In genomic region chr9:102107978-102108377, GRCm38 (mm10) we compare ENCODE assay signal across 15 mouse cellular contexts.
DNase-seq lines count a peak whose midpoint lies in the region; ATAC-seq lines count a peak whose summit lies in the region.
"Had no signal": no experiment of that assay in that cellular context is flagged by ENCODE, and none has a peak within 500 bp of the region (broad histone marks: within the 10 kb centered on the region; RNA-seq: fewer than 3 reads in every experiment).

No protein-coding gene starts in this region.

- intact Hi-C loops in left cerebral cortex, postnatal 10 days (cut with DNase I): loop anchor here (10.0 kb wide), 1 partner anchor 247 kb away; the partner anchor contains the start of gene Ephb1

- no peak overlapping the region for H3K4me2 ChIP-seq in forebrain, embryonic 16.5 days (ENCODE audit: low read length)
- no peak overlapping the region for H3K4me2 ChIP-seq in midbrain, embryonic 16.5 days (ENCODE audit: low read length)
- no peak overlapping the region for H3K4me2 ChIP-seq in kidney, embryonic 15.5 days
- H3K4me2 ChIP-seq: embryonic facial prominence, embryonic 15.5 days; limb, embryonic 12.5 days; neural tube, embryonic 13.5 days had no signal

- WGBS in forebrain, embryonic 10.5 days: 89% methylated on average over 3 of the region's 3 CpGs
- WGBS in forebrain, embryonic 16.5 days: 21% methylated on average over 3 of the region's 3 CpGs
- WGBS in midbrain, embryonic 10.5 days: 86% methylated on average over 3 of the region's 3 CpGs
- 44% methylated on average over 3 of the region's 3 CpGs for WGBS in midbrain, embryonic 16.5 days
- 68% methylated on average over 3 of the region's 3 CpGs for WGBS in kidney, embryonic 15.5 days

- H3K27ac ChIP-seq in forebrain, embryonic 10.5 days: peak overlapping the region; percentile 44; the same call in 1 of the 2 replicates
- no peak overlapping the region for H3K27ac ChIP-seq in forebrain, embryonic 16.5 days (ENCODE audit: low read length)
- H3K27ac ChIP-seq in midbrain, embryonic 10.5 days (replicated peaks): peak overlapping the region; percentile 14; the same call in 1 of the 2 replicates
- no peak overlapping the region for H3K27ac ChIP-seq in midbrain, embryonic 16.5 days (ENCODE audit: low read length)
- no peak overlapping the region for H3K27ac ChIP-seq in kidney, embryonic 15.5 days
- H3K27ac ChIP-seq: embryonic facial prominence, embryonic 15.5 days; limb, embryonic 12.5 days; macrophage; neural tube, embryonic 13.5 days had no signal

- no peaks in the 10 kb centered on the region for H3K36me3 ChIP-seq in forebrain, embryonic 10.5 days (replicated peaks)
- no peaks in the 10 kb centered on the region for H3K36me3 ChIP-seq in forebrain, embryonic 16.5 days (ENCODE audit: control insufficient read depth, insufficient read depth)
- no peaks in the 10 kb centered on the region for H3K36me3 ChIP-seq in midbrain, embryonic 10.5 days
- no peaks in the 10 kb centered on the region for H3K36me3 ChIP-seq in midbrain, embryonic 16.5 days (ENCODE audit: control insufficient read depth, insufficient read depth, low read length)
- H3K36me3 ChIP-seq in kidney, embryonic 15.5 days: no peaks in the 10 kb centered on the region
- H3K36me3 ChIP-seq: embryonic facial prominence, embryonic 15.5 days; limb, embryonic 12.5 days; neural tube, embryonic 13.5 days had no signal

- peaks cover 20% of the 10 kb centered on the region for H3K27me3 ChIP-seq in forebrain, embryonic 10.5 days (ENCODE audit: poor library complexity, severe bottlenecking)
- no peaks in the 10 kb centered on the region for H3K27me3 ChIP-seq in forebrain, embryonic 16.5 days (replicated peaks; ENCODE audit: control insufficient read depth, insufficient read depth, low read length)
- H3K27me3 ChIP-seq in midbrain, embryonic 10.5 days (ENCODE audit: low read depth, poor library complexity, severe bottlenecking): peaks cover 16% of the 10 kb centered on the region; the same call in 1 of the 2 replicates
- no peaks in the 10 kb centered on the region for H3K27me3 ChIP-seq in midbrain, embryonic 16.5 days (ENCODE audit: control insufficient read depth, insufficient read depth, low read depth, low read length)
- H3K27me3 ChIP-seq in kidney, embryonic 15.5 days: no peaks in the 10 kb centered on the region
- H3K27me3 ChIP-seq: embryonic facial prominence, embryonic 15.5 days; limb, embryonic 12.5 days; neural tube, embryonic 13.5 days had no signal

- H3K9ac ChIP-seq in forebrain, embryonic 16.5 days (replicated peaks; ENCODE audit: low read depth, low read length): no peak overlapping the region
- H3K9ac ChIP-seq in midbrain, embryonic 16.5 days (ENCODE audit: low read depth, low read length): no peak overlapping the region
- no peak overlapping the region for H3K9ac ChIP-seq in kidney, embryonic 15.5 days
- H3K9ac ChIP-seq: embryonic facial prominence, embryonic 15.5 days; limb, embryonic 12.5 days; neural tube, embryonic 13.5 days had no signal

- no peak for ATAC-seq in forebrain, embryonic 16.5 days
- no peak for ATAC-seq in midbrain, embryonic 16.5 days
- no peak for ATAC-seq in erythroid progenitor cell, adult 5-6 weeks (replicated peaks; ENCODE audit: low FRiP score, poor library complexity, severe bottlenecking)
- ATAC-seq in kidney, embryonic 15.5 days (replicated peaks; ENCODE audit: low FRiP score): no peak

- H3K4me1 ChIP-seq in forebrain, embryonic 10.5 days: peaks cover 25% of the 10 kb centered on the region
- peaks cover 16% of the 10 kb centered on the region for H3K4me1 ChIP-seq in forebrain, embryonic 16.5 days (replicated peaks; ENCODE audit: control insufficient read depth, insufficient read depth, low read length)
- H3K4me1 ChIP-seq in midbrain, embryonic 10.5 days: peaks cover 24% of the 10 kb centered on the region
- H3K4me1 ChIP-seq in midbrain, embryonic 16.5 days (ENCODE audit: control insufficient read depth, insufficient read depth, low read length): peaks cover 17% of the 10 kb centered on the region
- H3K4me1 ChIP-seq in kidney, embryonic 15.5 days: peaks cover 7% of the 10 kb centered on the region; the same call in 1 of the 2 replicates
- H3K4me1 ChIP-seq: embryonic facial prominence, embryonic 15.5 days; limb, embryonic 12.5 days had no signal

- H3K9me3 ChIP-seq in forebrain, embryonic 10.5 days: no peaks in the 10 kb centered on the region
- no peaks in the 10 kb centered on the region for H3K9me3 ChIP-seq in forebrain, embryonic 16.5 days (ENCODE audit: control insufficient read depth, low read length)
- no peaks in the 10 kb centered on the region for H3K9me3 ChIP-seq in midbrain, embryonic 10.5 days (replicated peaks)
- no peaks in the 10 kb centered on the region for H3K9me3 ChIP-seq in midbrain, embryonic 16.5 days (replicated peaks; ENCODE audit: control insufficient read depth, low read length, poor library complexity, severe bottlenecking)
- H3K9me3 ChIP-seq in kidney, embryonic 15.5 days (replicated peaks): no peaks in the 10 kb centered on the region
- H3K9me3 ChIP-seq: embryonic facial prominence, embryonic 15.5 days; limb, embryonic 12.5 days; neural tube, embryonic 13.5 days had no signal

- H3K4me3 ChIP-seq in forebrain, embryonic 10.5 days: no peak overlapping the region
- no peak overlapping the region for H3K4me3 ChIP-seq in forebrain, embryonic 16.5 days (replicated peaks; ENCODE audit: low read length)
- H3K4me3 ChIP-seq in midbrain, embryonic 10.5 days: no peak overlapping the region
- H3K4me3 ChIP-seq in midbrain, embryonic 16.5 days (ENCODE audit: low read depth, low read length): no peak overlapping the region
- no peak overlapping the region for H3K4me3 ChIP-seq in kidney, embryonic 15.5 days (replicated peaks)
- H3K4me3 ChIP-seq: embryonic facial prominence, embryonic 15.5 days; limb, embryonic 12.5 days; neural tube, embryonic 13.5 days had no signal

- no peak for DNase-seq in forebrain, embryonic 10.5 days (ENCODE audit: extremely low spot score, low spot score)
- no peak for DNase-seq in midbrain, embryonic 10.5 days (ENCODE audit: low spot score)
- DNase-seq in left cerebral cortex, postnatal 10 days (ENCODE audit: extremely low spot score in 1 of 2, low spot score in 2 of 2): peak; percentile 27 to 43
- DNase-seq in right cerebral cortex, postnatal 14 days: peak; percentile 56
- DNase-seq: adrenal gland, adult 8-10 months; gastrocnemius, postnatal 14 days; kidney, adult 18-20 months had no signal

Comparison
In these comparisons a context has a peak if more than half of its experiments do, and no peak if none do; other contexts are left out.
1. H3K27ac ChIP-seq: peak in forebrain, embryonic 10.5 days (single experiment) and midbrain, embryonic 10.5 days (single experiment); none in forebrain, embryonic 16.5 days (single experiment), midbrain, embryonic 16.5 days (single experiment) and kidney, embryonic 15.5 days (single experiment).
2. DNase-seq: peak in left cerebral cortex, postnatal 10 days (2 of 2) and right cerebral cortex, postnatal 14 days (single experiment); none in forebrain, embryonic 10.5 days (single experiment) and midbrain, embryonic 10.5 days (single experiment).